Mouse (Mus musculus) hindbrain, embryonic 11.5 days (tissue): ENCODE data around the gene Exosc8. TPM values are rescaled to one million over a fixed set of nuclear protein-coding genes. Genes with fewer than 3 reads are reported as not detected.
"Not testable (repeated sequence)": the region's sequence is repeated elsewhere in the genome, so short reads cannot be mapped to it uniquely, and the experiment has no call there.

ENCODE experiments used
- ATAC-seq: fragments of 200-750 bp; cut with Nextera tagmentation; 2 replicates; pipeline ENCODE4 v1.8.0; 2017; ENCODE audit warnings: mild to moderate bottlenecking, moderate TSS enrichment, moderate library complexity; ENCODE audit not compliant: low FRiP score
- DNase-seq: peaks from one replicate; pipeline ENCODE4 v3.0.0-alpha.2; 2015; ENCODE audit warnings: low spot score
- H3K27ac ChIP-seq: fragments of 300-500 bp; sonication (generic); 2 replicates; pipeline ENCODE4 v1.5.1; 2014; ENCODE audit warnings: mild to moderate bottlenecking, low read depth, low read length
- H3K27me3 ChIP-seq: fragments of 300-500 bp; sonication (generic); 2 replicates; pipeline ENCODE4 v1.6.1; 2014; ENCODE audit warnings: mild to moderate bottlenecking, low read length, moderate library complexity, mixed read lengths; ENCODE audit not compliant: control insufficient read depth, insufficient read depth
- H3K36me3 ChIP-seq: fragments of 300-500 bp; sonication (generic); 2 replicates; pipeline ENCODE4 v1.6.1; 2014; ENCODE audit warnings: mild to moderate bottlenecking, low read length, moderate library complexity, mixed read lengths; ENCODE audit not compliant: control insufficient read depth, insufficient read depth
- H3K4me1 ChIP-seq: fragments of 300-500 bp; sonication (generic); replicated peaks from 2 replicates; pipeline ENCODE4 v1.6.1; 2014; ENCODE audit warnings: low read length, mixed read lengths; ENCODE audit not compliant: control insufficient read depth, insufficient read depth
- H3K4me2 ChIP-seq: fragments of 300-500 bp; sonication (generic); replicated peaks from 2 replicates; pipeline ENCODE4 v1.6.1; 2014; ENCODE audit warnings: mild to moderate bottlenecking, low read depth, low read length
- H3K4me3 ChIP-seq: fragments of 300-500 bp; sonication (generic); 2 replicates; pipeline ENCODE4 v1.5.1; 2014; ENCODE audit warnings: low read depth, low read length
- H3K9ac ChIP-seq: fragments of 300-500 bp; sonication (generic); 2 replicates; pipeline ENCODE4 v1.6.1; 2014; ENCODE audit warnings: low read depth, low read length
- H3K9me3 ChIP-seq: fragments of 300-500 bp; sonication (generic); 2 replicates; pipeline ENCODE4 v1.6.1; 2016; ENCODE audit warnings: low read length; ENCODE audit not compliant: control insufficient read depth
- WGBS: fragments of 180-500 bp; shearing (Covaris S2); extraction: QIAGEN DNeasy Blood & Tissue Kit; methylation state at CpG from one replicate; pipeline ENCODE4 v1.1.7; 2014; 5-methylcytosine and 5-hydroxymethylcytosine counted together
- polyA plus RNA-seq: library from polyadenylated mRNA; unstranded; fragments of >200 nt; fragmentation: Nextera tagmentation; extraction: Ambion mirVana; gene quantifications from 2 replicates; pipeline ENCODE4 v1.2.1, GENCODE M21; 2014

The Exosc8 gene
- polyA plus RNA-seq, 1 experiment from 2014 or later, result 140 TPM

DNA sequence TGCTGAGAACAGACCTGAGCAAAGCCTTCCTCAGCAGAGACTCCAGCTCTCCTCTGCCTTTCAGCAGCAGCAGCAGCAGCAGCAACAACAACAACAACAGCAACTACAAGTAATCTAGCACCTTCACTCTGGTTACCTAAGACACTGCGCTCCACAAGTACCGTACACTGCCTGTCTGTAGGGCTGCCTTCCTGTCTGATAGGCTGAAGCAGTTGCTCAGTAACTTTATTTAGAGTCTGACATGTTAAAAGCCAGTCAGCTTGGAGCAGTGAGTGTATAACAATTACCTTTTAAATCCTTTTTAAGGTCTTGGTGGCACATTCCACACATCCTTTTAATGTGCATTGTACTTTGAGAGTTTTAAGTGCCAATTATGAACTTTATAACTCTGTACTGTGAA, 7.6 kb downstream of the Exosc8 start:
- no peaks in the 10 kb centered on the region for H3K4me1 ChIP-seq
- peaks cover 6% of the 10 kb centered on the region; the same call in 1 of the 2 replicates for H3K36me3 ChIP-seq
- H3K4me2 ChIP-seq, result no peak overlapping the region
- no peak for ATAC-seq
- DNase-seq, result no peak
- H3K4me3 ChIP-seq, result no peak overlapping the region
- 96% methylated on average over 2 of the region's 2 CpGs for WGBS
- no peaks in the 10 kb centered on the region for H3K27me3 ChIP-seq
- H3K27ac ChIP-seq, result no peak overlapping the region
- H3K9me3 ChIP-seq, result no peaks in the 10 kb centered on the region
- H3K9ac ChIP-seq, result no peak overlapping the region

- WGBS, result 91% methylated on average over 2 of the region's 2 CpGs
- H3K4me3 ChIP-seq, result no peak overlapping the region
- DNase-seq (no peak), ATAC-seq (no peak)
- no peaks in the 10 kb centered on the region for H3K27me3 ChIP-seq
- H3K9ac ChIP-seq, result no peak overlapping the region
- H3K27ac ChIP-seq, result no peak overlapping the region
- H3K4me2 ChIP-seq, result no peak overlapping the region
- H3K9me3 ChIP-seq, result no peaks in the 10 kb centered on the region
- peaks cover 6% of the 10 kb centered on the region; the same call in 1 of the 2 replicates for H3K36me3 ChIP-seq
- H3K4me1 ChIP-seq, result no peaks in the 10 kb centered on the region
These were observed 9.8 kb downstream of the Exosc8 start for GRCm38 (mm10) chr3:54725344-54725743.

DNA sequence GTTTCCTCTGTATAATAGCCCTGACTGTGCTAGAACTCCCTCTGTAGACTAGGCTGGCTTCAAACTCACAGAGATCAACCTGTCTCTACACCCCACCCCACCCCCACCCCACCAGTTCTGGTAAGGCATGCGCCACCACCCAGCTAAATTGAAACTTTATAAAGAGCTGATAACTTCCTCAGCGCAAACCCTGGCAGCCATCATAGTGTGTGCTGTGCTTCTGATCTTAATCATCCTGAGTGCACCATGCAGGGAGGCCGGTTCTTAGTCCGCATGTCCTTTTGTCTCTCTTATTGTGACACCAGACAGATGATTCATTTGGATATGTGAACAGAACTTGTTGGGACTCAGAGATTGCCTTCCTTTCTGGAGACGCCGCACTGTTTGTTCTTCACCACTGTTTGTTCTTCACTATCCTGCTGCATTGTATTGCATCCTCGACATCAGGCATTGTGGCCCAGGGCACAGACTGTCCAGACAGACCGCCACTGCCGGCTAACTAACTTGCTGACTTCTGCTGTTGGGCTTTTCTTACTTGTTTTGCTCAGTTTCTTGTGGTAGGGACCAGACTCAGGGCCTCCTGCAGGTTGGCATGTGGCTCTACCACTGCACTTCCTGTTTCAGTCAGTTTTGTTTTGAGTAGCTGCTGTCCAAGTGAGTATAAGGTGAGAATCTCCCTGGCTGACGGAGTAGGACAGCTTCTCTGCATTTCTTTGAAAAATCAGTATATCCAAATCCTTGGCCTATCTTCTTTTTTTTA, 11.3 kb downstream of the Exosc8 start:
- Histone ChIP-seq H3K4me3 (no peak overlapping the region), H3K27ac (no peak overlapping the region), H3K27me3 (no peaks in the 10 kb centered on the region), H3K9ac (no peak overlapping the region), H3K9me3 (no peaks in the 10 kb centered on the region), H3K36me3 (peaks cover 7% of the 10 kb centered on the region; the same call in 1 of the 2 replicates), H3K4me2 (no peak overlapping the region), H3K4me1 (no peaks in the 10 kb centered on the region)
- DNase-seq, result no peak
- ATAC-seq, result no peak
- 81% methylated on average over 10 of the region's 10 CpGs for WGBS

GRCm38 (mm10) chr3:54718947-54719346, 16.2 kb downstream of the Exosc8 start:
- Histone ChIP-seq H3K9ac (no peak overlapping the region), H3K27me3 (no peaks in the 10 kb centered on the region), H3K4me2 (no peak overlapping the region), H3K27ac (no peak overlapping the region), H3K36me3 (peaks cover 7% of the 10 kb centered on the region; the same call in 1 of the 2 replicates), H3K9me3 (no peaks in the 10 kb centered on the region), H3K4me1 (no peaks in the 10 kb centered on the region), H3K4me3 (no peak overlapping the region)
- WGBS, result 47% methylated on average over 3 of the region's 3 CpGs
- ATAC-seq (no peak), DNase-seq (no peak)

GRCm38 (mm10) chr3:54717348-54717747, 17.8 kb downstream of the Exosc8 start:
- H3K36me3 ChIP-seq, result peaks cover 7% of the 10 kb centered on the region; the same call in 1 of the 2 replicates
- WGBS, result 78% methylated on average over 6 of the region's 6 CpGs
- no peaks in the 10 kb centered on the region for H3K27me3 ChIP-seq

GRCm38 (mm10) chr3:54715461-54715860, 19.7 kb downstream of the Exosc8 start:
- H3K4me3 ChIP-seq, result no peak overlapping the region
- 94% methylated on average over 6 of the region's 6 CpGs for WGBS
- no peaks in the 10 kb centered on the region for H3K27me3 ChIP-seq
- H3K9me3 ChIP-seq, result no peaks in the 10 kb centered on the region
- DNase-seq (no peak), ATAC-seq (no peak)
- no peak overlapping the region for H3K27ac ChIP-seq
- H3K36me3 ChIP-seq, result peaks cover 7% of the 10 kb centered on the region; the same call in 1 of the 2 replicates
- no peaks in the 10 kb centered on the region for H3K4me1 ChIP-seq
- no peak overlapping the region for H3K4me2 ChIP-seq
- no peak overlapping the region for H3K9ac ChIP-seq

More at GRCm38 (mm10) chr3:54717348-54717747, 17.8 kb downstream of the Exosc8 start:
- ATAC-seq (no peak), DNase-seq (no peak)
- no peaks in the 10 kb centered on the region for H3K9me3 ChIP-seq
- H3K4me2 ChIP-seq, result no peak overlapping the region
- no peak overlapping the region for H3K27ac ChIP-seq
- H3K9ac ChIP-seq, result no peak overlapping the region
- H3K4me1 ChIP-seq, result no peaks in the 10 kb centered on the region
- no peak overlapping the region for H3K4me3 ChIP-seq

DNA sequence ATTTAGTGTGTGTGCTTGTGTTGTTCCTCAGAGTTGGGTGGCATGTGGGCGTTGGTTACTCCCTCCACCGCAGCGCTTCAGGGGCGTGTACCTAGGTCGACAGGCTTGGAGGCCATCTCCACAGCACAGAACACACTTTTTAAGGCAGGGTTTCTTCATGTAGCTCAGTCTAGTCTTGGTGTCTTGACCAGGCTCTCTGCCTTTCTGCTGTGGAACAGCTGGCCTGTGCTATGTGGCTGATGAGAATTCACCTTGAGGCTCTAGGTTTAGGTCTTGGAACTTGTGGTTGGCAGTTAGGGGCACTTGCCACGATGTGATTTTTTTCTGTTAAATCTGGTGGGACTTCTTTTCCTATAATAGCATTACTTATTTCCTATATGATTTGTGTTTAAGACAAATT, 20.9 kb downstream of the Exosc8 start, which contains the start of gene Gm21958:
TSS of gene Gm21958 (minus strand) at position 101 of the 400 bp plus-strand sequence.
- WGBS, result 94% methylated on average over 6 of the region's 6 CpGs
- Histone ChIP-seq H3K4me1 (no peaks in the 10 kb centered on the region), H3K27me3 (no peaks in the 10 kb centered on the region), H3K36me3 (peaks cover 7% of the 10 kb centered on the region; the same call in 1 of the 2 replicates), H3K4me2 (no peak within 1 kb of the TSS), H3K9me3 (no peaks in the 10 kb centered on the region), H3K9ac (no peak within 1 kb of the TSS), H3K4me3 (no peak within 1 kb of the TSS), H3K27ac (no peak within 1 kb of the TSS)
- no peak for DNase-seq
- no peak for ATAC-seq

DNA sequence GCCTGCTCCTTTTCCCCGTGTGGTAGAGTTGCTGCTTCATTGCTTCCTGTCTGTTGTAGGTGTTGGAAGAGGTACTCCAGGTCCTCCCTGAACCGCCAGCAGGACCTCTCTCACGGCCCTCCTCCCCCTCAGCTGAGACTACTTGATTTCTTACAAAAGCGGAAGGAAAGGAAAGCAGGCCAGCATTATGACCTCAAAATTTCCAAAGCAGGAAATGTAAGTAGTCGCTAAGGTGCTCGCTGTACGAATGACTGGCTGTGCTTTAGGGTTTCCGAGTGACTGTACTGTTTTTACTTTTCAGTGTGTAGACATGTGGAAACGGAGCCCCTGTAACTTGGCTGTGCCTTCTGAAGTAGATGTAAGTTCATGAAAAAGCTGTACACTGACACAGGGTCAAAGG, 26.2 kb downstream of the Exosc8 start:
- H3K27ac ChIP-seq, result no peak overlapping the region
- 0 out of 2 replicates have a peak, but pooled peaks cover 5% of the 10 kb centered on the region for H3K36me3 ChIP-seq
- H3K4me2 ChIP-seq, result no peak overlapping the region
- no peak overlapping the region for H3K9ac ChIP-seq
- no peaks in the 10 kb centered on the region for H3K9me3 ChIP-seq
- no peak for DNase-seq
- H3K4me1 ChIP-seq, result no peaks in the 10 kb centered on the region
- no peaks in the 10 kb centered on the region for H3K27me3 ChIP-seq
- 91% methylated on average over 9 of the region's 9 CpGs for WGBS
- H3K4me3 ChIP-seq, result no peak overlapping the region
- ATAC-seq, result no peak

- ATAC-seq, H3K4me2 ChIP-seq, H3K36me3 ChIP-seq, DNase-seq, H3K9me3 ChIP-seq, H3K4me3 ChIP-seq, H3K27ac ChIP-seq, H3K27me3 ChIP-seq, H3K4me1 ChIP-seq, H3K9ac ChIP-seq: not testable (repeated sequence)
- 98% methylated on average over 8 of the region's 8 CpGs for WGBS
These were observed 31.1 kb downstream of the Exosc8 start for GRCm38 (mm10) chr3:54704106-54704505.
